Mouse (Mus musculus): ENCODE data around the gene Atp5d.

Atp5d gene

GRCm38 (mm10) chr10:80168038-80168661, 29.7 kb downstream of the Atp5d start:
- DNase-seq (ENCODE audit: low spot score): peak; percentile 81

- DNase-seq (ENCODE audit: low spot score): no peak
Observed at GRCm38 (mm10) chr10:80169070-80169469, 30.6 kb downstream of the Atp5d start.

- DNase-seq (ENCODE audit: low spot score): no peak
Observed at GRCm38 (mm10) chr10:80169651-80170050, 31.2 kb downstream of the Atp5d start.

- no peak for DNase-seq (ENCODE audit: low spot score)
Observed at GRCm38 (mm10) chr10:80170052-80170451, 31.6 kb downstream of the Atp5d start.

GRCm38 (mm10) chr10:80170601-80171021, 32.2 kb downstream of the Atp5d start:
- no peak for DNase-seq (ENCODE audit: low spot score)

GRCm38 (mm10) chr10:80171252-80171651, 32.8 kb downstream of the Atp5d start:
- no peak for DNase-seq (ENCODE audit: low spot score)

- no peak for DNase-seq (ENCODE audit: low spot score)
Observed at GRCm38 (mm10) chr10:80171760-80172526, 33.5 kb downstream of the Atp5d start.

GRCm38 (mm10) chr10:80172527-80173292, 34.3 kb downstream of the Atp5d start, which contains the start of gene 1600002K03Rik:
1600002K03Rik (plus strand) TSS chr10:80172944.
- peak; percentile 92 for DNase-seq (ENCODE audit: low spot score)

GRCm38 (mm10) chr10:80173358-80173757, 34.9 kb downstream of the Atp5d start:
- no peak for DNase-seq (ENCODE audit: low spot score)

- DNase-seq (ENCODE audit: low spot score): no peak
Observed at GRCm38 (mm10) chr10:80173955-80174640, 35.7 kb downstream of the Atp5d start.

- DNase-seq (ENCODE audit: low spot score): no peak
Observed at GRCm38 (mm10) chr10:80174705-80175104, 36.3 kb downstream of the Atp5d start.

GRCm38 (mm10) chr10:80175536-80176269, 37.3 kb downstream of the Atp5d start:
- DNase-seq (ENCODE audit: low spot score): no peak

- no peak for DNase-seq (ENCODE audit: low spot score)
Observed at GRCm38 (mm10) chr10:80176270-80176834, 37.9 kb downstream of the Atp5d start.

- no peak for DNase-seq (ENCODE audit: low spot score)
Observed at GRCm38 (mm10) chr10:80177441-80178279, 39.2 kb downstream of the Atp5d start.

- DNase-seq (ENCODE audit: low spot score): no peak
Observed at GRCm38 (mm10) chr10:80179068-80180051, 40.9 kb downstream of the Atp5d start, which contains the start of gene Efna2. Efna2 (plus strand) TSS chr10:80179482.

- DNase-seq (ENCODE audit: low spot score): no peak
Observed at GRCm38 (mm10) chr10:80180288-80180687, 41.9 kb downstream of the Atp5d start.

- DNase-seq (ENCODE audit: low spot score): no peak
Observed at GRCm38 (mm10) chr10:80180823-80181222, 42.4 kb downstream of the Atp5d start.

GRCm38 (mm10) chr10:80182547-80182946, 44.1 kb downstream of the Atp5d start:
- no peak for DNase-seq (ENCODE audit: low spot score)

- no peak for DNase-seq (ENCODE audit: low spot score)
Observed at GRCm38 (mm10) chr10:80186649-80187048, 48.2 kb downstream of the Atp5d start.
